Mouse (Mus musculus): Measurements from ENCODE around the gene Trabd2b.

The Trabd2b gene

GRCm38 (mm10) chr4:114611166-114611929 lies 204.8 kb downstream of the Trabd2b start:
- peak; percentile 40 for DNase-seq

GRCm38 (mm10) chr4:114612032-114612431 lies 205.5 kb downstream of the Trabd2b start:
- no peak for DNase-seq

- DNase-seq: no peak
These were observed 206.3 kb downstream of the Trabd2b start for GRCm38 (mm10) chr4:114612827-114613226.

GRCm38 (mm10) chr4:114614086-114614485 lies 207.6 kb downstream of the Trabd2b start:
- no peak for DNase-seq

- DNase-seq: no peak
These were observed 209.2 kb downstream of the Trabd2b start for GRCm38 (mm10) chr4:114615765-114616164.

DNA sequence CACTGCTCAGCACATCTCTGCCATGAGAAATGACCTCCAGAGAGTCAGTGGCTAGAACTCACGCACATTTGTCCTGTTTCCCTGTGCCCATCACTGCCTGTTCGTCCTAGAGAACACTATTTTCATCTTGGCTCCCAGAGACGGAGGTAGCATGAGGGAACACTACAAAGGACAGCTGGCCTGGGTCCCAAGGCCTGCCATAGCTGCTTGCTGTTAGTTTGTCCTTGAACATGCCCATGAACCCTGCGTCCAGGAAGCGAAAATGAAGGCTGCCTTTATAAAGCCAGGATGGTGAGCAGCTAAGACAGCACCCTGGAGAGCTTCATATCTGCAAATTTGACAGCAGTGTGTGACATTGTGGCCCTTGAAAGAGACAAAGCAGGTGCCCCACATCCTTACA lies 216.4 kb downstream of the Trabd2b start:
- DNase-seq: no peak

DNA sequence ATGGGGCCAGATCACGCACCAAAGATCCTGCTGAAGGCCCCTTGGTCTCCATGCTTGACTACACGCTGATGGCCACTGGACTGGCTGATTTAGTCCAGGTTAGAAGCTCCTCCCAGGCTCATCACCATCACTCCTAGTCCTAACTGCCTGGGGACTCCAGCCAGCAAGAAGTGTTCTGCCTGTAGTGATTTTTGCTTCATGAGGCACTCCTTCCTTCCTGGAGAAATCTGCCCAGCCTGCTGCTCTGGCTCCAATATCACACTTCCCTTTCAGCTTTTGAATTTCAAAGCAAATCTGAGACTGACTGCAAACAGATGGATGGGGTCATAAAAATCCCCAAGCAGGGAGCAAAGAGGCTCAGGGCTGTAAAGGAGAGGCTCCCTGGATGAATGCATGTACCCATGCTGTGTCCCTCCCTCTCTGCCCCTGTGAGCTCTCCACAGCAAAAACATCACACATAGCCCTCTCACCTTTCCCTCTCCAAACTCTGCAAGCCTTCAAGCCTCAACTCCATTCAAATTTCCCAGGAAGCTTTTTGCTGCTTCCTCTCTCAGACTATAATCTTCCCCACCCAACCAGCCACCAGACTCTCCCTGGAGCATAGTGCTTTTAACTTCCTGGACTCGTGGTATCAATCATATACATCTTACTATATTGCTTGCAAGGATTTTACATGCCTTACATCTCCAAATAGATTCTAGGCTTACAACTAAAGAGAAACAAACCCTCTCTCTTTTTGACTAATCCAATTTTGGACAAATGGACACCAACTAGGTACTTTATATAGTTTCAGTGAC lies 217.8 kb downstream of the Trabd2b start:
- DNase-seq: peak; percentile 45

DNA sequence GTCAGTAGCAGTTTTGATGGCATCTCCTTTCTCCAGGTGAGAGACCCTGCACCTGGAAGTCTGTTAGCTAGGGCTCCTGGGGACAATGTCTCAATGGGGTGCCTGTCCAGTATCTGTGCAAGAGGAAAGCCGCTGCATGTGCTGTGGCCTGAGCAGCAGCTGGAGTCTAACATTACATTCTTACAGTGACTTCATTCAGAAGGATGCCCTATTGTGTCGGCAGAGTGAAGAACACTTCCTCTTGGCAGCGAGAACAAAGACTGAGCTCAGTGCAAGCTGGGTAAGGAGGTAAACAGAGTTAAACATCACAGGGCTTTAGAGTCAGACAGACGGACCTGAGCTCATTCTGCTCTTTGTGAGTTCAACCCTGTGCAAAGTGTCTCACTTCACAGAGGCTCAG lies 218.8 kb downstream of the Trabd2b start:
- DNase-seq: no peak

DNA sequence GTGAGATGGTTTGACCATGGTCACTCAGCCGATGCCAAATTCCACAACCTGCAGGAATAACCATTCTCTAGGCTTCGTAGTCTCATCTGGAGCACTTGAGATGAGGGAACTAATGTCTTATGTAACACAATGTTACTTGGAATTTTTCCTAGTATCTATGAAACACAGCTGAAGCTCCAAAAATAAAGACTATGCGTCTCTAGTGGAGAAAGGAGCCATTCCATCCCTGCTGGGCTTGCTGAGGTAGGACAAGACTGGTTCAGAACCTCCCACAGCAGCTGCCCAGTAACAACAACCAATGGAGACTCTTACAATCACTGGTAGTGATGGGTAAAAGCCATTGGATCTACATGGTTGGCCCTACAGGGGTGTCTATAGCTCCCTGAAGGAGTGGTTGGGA lies 219.4 kb downstream of the Trabd2b start:
- no peak for DNase-seq

DNA sequence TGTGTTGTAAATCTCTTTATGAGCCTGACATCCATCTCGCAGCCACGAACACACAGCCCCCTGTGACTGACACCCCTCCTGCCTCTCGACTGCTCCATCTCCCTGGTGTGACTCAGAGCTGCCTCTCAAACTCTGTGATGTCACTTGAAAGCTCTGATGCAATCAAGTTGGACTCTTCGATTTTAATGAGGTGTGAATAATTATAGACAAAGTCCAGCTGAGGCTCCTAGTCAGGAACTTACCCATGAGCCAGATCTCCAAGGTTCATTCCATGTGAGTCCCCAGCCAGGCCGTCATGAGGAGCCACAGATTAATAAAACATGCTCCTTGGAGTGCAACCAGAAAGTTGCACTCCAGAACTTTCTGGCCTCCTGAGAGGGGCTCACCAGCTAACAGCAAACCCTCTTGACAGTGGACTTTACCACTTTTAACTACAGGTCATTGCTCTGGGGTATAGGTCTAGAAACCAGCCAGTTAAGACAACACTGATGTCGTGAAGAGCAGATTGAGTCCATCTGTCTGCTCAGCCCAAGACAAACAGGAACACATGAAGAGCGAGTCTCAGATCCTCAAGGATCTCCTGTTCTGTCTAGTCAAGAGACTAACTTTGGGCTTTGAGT lies 221.3 kb downstream of the Trabd2b start:
- DNase-seq: no peak

- peak; percentile 69 for DNase-seq
These were observed 229.4 kb downstream of the Trabd2b start for GRCm38 (mm10) chr4:114635889-114636288.

- DNase-seq: no peak
These were observed 229.8 kb downstream of the Trabd2b start for GRCm38 (mm10) chr4:114636324-114636723.

GRCm38 (mm10) chr4:114637120-114637519 lies 230.6 kb downstream of the Trabd2b start:
- DNase-seq: peak; percentile 64

- no peak for DNase-seq
These were observed 235.9 kb downstream of the Trabd2b start for GRCm38 (mm10) chr4:114642469-114642868.

DNA sequence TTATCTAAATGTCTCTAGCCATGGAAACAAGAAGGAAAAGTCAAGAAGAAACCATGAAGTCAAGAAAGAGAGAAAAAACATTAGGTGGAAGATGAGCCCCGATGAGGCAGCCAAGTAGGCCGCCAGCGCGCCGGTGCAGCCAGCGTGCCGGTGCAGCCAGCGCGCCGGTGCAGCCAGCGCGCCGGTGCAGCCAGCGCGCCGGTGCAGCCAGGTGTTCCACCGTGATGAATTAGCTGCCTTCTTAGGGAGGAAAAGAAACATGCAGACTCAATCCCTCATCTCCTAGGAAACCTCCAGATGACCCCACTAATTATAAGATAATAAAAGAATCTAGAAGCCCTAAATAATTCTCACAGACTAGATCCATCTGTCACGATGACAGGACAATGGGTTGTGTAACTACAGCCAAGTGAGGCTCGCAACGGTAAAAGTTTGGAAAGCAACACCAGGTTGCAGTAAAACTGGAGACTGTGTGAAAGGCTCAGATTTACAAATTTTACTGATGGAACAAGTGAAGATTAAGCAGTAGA lies 237.2 kb downstream of the Trabd2b start:
- no peak for DNase-seq

DNA sequence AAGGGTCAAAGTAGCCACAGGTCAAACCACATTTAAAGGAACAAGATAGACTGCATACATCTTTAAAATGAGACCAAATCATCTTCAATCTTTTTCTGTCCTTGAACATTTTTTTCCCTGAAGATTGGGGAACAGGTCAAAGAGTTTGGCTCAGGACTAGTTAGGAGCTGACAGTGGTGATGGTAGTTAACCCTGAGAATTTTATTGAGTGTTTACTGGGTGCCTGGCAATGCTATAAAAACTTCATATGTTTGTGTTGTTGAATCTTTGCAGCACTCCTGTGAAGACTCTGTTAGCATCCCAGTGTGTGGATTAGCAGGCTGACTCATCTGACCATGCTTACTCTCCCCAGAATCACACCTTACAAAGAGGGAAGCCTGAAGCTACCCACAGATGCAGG lies 238.8 kb downstream of the Trabd2b start:
- DNase-seq: no peak

GRCm38 (mm10) chr4:114646825-114647681 lies 240.5 kb downstream of the Trabd2b start:
- DNase-seq: no peak

- peak; percentile 83 for DNase-seq
These were observed 241.2 kb downstream of the Trabd2b start for GRCm38 (mm10) chr4:114647689-114648088.

- DNase-seq: peak; percentile 81
These were observed 242.1 kb downstream of the Trabd2b start for GRCm38 (mm10) chr4:114648532-114649074.

GRCm38 (mm10) chr4:114650551-114650950 lies 244.0 kb downstream of the Trabd2b start:
- no peak for DNase-seq

- DNase-seq: peak; percentile 75
These were observed 244.5 kb downstream of the Trabd2b start for GRCm38 (mm10) chr4:114651007-114651406.

GRCm38 (mm10) chr4:114651606-114652005 lies 245.1 kb downstream of the Trabd2b start:
- no peak for DNase-seq
